Mouse (Mus musculus): ENCODE results near the gene Gpr162. TPM values are rescaled to one million over a fixed set of nuclear protein-coding genes. Genes with fewer than 3 reads are reported as not detected.

Gpr162 gene
- polyA plus RNA-seq (2021; fragmentation: Nextera tagmentation): 0.87 and 14.7 TPM in 2 replicates
- long read RNA-seq, experiment 1, transcript Gpr162-201 (5 exons, 2,676 nt): major isoform, 5 of 14 reads
- long read RNA-seq, experiment 1, partial matches to known transcripts: 9 of 14 reads
- long read RNA-seq, experiment 1, other reads (novel, unspliced or antisense): 0 of 14 reads
- long read RNA-seq, experiment 2: 0 reads

DNA sequence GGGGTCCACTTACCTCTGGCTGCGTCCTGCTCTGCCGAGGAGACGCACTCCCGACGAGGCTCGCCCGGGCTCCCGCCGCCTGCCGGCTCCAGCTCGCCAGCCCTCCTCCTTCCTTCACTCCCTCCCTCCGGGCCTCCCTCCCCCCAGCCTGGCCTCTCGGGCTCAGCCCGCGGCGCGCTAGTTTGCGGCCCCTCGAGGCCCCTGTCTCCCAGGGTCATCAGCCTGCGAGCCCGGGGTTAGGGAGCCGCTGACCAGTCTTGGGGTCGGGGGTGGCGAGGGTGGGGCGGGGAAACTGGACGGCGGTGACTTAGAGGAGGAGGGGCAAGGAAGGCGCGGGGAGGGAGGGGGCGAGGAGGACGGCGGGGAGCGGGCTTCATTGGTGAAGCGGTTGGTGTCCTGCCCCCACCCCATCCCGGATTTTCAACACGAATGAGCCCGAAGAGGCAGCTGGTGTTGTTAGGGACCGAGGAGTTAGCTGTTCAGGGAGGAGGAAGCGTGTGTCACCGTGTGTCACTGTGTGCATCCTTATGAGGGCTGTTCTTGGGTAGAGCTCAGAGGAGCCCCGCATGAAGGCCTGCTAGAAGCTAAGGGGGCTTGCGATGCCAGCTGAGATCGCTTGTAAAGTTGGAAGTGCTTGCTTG lies at the start of gene Gpr162:
Gene Gpr162, minus strand, starts transcription at position 326 of the 641 bp plus-strand sequence.

DNA sequence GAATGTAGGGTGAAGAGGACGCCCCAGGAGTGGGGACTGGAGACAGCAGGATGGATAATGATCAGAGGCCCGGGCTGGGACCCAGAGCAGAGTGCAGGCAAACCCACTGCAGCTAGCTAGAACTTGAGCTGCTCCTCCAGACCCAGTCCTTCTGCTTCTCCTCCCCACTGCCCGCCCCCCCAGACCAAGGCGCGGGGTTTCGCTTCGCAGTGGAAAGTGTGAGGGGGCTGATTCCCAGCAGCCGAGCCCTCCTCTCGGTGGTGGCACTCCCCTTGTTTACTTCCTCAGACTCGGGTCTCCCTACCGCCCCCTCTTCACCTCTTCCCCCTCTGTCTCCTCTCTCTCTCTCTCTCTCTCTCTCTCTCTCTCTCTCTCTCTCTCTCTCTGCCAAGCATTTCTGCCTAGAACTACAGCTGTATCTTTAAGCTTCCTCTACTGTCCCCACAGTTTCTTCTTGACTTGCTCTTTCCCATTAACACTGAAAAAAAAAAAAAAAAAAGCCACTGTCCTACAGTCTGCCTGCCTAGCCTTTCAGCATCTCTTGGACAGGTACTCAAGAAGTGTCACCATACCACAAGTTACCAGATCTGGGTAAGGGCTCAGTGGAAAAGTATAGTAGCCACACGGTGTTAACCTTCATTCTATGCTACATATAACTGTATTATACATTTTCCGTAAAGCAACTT lies 47.9 kb upstream of the Gpr162 start, which contains the start of gene Lag3:
Gene Lag3, minus strand, starts transcription at position 173 of the 686 bp plus-strand sequence.

DNA sequence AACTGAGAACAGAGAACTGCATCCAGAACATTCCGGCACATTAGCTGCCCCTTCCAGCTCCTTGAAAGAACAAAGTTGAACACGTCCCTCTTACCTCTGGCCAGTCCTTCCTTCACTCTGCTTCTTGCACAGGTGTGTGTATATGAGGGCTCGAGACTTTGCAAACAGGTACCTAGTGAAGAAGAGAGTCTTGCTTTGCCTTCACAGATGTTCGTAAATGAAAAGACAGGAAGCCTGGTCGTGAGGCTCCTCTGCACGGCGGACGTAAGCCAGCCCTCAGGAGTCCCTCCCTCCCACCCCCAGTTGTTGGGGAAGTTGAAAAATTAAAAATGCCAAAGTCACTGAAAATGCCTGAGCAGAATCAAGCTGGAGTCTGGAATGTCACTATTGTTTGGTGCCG lies 24.2 kb upstream of the Gpr162 start, which contains the start of gene Cd4:
Gene Cd4, minus strand, starts transcription at position 236 of the 400 bp plus-strand sequence.

DNA sequence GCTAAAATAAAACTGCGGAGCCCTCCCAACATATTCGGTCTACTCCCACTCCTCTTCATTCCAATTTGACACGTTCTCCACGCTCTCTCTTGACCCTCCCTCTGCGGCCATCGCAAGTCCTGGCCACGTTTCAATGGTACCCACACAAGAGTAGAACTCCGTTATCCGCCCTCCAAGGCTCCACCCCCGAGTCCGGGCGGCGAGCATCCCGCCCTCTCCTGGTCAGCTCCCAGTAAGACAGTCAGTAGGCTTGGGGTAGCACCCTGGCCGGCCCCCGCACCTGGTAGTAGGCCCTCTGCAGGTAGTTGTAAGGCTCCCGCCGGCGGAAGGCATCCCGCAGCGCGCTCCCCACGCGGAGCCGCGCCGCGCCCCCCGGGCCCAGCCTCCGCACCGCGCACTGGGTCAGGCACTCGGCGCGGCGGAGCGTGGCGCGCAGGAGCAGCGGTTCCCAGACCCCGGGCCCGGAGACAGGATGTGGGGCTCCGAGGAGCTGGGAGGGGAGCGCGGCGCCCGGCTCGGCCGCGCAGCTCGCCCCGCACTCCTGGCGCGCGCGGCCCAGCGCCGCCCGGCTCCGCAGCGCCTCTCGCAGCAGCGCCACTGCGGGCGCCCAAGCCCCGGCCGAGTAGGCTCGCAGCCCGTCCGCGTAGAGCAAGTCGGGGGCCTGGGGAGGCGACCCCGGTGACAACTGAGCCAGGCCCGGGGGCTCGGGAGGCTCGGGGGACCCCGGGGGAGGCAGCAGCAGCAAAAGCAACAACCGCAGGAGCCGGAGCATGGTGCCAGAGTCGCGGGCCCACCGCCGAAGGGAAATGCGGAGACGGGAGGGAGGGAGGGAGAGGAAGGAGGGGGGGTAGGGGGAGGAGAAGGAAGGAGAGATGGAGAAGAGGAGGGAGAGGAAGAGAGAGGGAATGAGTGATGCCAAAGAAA lies 6.6 kb downstream of the Gpr162 start, which contains the start of gene P3h3:
Gene P3h3, minus strand, starts transcription at position 837 of the 924 bp plus-strand sequence.

DNA sequence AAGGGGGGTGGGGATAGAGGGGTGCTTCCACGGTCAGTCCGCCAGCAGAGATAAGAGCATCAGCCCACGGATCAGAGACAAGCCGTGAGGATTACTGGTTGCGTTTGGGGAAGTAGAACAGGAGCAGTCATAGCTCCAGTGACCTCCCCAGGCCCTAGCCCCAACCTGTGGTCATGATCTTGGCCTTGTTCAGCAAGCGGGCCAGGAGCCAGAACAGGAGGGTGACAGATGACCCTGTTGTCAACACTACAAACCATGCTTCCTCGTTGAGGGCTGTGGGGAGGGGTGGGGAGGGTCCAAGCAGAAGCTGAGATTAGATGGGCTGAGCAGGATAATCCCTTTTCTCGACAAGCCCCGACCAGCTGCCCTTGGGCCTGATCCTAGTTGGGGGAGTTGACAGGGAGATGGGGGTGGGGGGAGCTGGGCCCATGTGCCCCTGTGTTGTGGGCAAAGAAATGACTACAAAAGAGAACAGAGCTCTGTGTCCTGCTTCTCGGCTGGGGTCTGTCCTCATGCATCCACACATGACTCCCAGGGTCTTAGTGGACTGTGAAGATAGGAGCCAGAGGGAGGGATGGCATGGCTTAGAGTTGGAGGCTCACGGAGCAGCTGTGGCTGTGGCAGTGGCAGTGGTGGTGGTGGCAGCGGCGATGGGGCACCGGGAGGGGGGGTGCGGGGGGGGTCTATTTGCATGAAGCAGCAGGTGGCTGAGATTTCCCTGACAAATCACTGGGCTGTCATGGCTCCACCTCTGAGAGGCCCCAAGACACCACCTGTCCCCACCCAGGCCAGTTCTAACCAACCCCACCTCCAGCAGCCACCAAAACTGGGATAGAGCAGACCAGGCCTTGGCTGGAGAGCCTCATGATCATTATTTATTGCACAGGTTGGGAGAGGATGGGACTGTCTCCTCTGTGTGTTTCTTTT lies 23.3 kb downstream of the Gpr162 start, which contains the start of gene Gnb3:
Gene Gnb3, minus strand, starts transcription at position 35 of the 927 bp plus-strand sequence.

DNA sequence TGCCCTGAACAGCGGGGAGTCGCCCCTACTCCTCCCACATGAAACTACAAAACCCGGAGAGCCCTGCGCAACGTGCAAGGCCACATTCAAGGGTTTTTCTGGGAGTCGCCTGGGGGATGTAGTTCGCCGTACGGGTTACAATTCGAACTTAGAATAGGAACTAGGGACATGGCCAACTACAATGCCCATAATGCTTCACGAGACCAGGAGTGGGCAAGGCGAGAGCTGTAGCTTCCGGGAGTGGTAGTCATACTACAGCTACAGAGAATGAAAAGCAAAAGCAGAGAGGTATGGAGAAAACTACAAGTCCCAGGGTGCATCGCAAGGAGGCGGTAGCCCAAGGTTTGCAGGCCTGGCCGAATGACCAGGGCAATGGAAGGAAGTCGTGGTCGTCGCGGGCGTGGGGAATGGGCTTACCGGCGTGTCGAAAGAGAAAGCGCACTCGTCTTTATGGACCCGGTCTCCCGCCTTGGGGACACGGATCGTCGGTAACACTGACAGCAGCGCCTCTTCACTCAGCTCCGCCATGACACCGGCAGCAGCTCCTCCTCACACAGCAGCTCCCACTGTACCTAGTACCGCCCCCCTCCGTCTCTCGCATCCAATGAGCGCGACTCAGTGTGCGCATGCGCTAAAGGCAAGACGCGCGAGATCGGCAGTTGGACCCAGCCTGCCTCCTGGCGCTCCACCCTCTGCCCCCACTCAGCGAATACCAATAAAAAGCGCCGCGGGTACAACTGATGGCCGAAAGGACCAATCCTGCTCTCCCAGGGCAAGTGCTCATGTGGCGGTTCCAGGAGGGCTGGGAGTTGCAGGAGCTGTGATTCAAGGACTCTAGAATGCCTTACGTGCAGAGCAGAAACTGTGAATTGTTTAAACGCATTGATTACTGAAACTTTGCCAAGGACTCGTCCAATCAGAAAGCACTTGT lies 34.6 kb downstream of the Gpr162 start, which contains the start of the genes Usp5 and Cdca3:
Gene Usp5, minus strand, starts transcription at position 617 of the 931 bp plus-strand sequence.
Gene Cdca3, plus strand, starts transcription at position 680 of the 931 bp plus-strand sequence.

DNA sequence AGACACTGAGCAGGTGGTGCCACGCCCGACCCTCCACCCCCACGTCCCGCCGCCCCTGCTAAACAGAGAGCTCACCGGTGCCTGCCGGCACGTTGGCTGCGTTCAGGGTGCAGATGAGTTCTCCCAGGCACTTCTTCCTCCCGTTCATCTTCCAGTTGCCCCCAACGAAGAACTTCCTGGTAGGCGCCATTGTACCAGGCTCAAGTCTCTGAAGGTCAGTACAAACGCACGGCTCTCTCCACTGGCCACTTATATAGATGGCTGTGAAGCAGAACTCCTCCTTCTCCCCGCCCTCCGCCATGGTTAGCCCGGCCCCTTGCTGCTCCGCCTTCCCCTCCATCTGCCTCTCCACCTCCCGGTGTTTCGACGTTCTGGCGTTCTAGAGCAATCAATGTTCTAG lies 49.9 kb downstream of the Gpr162 start, which contains the start of gene Tpi1:
Gene Tpi1, minus strand, starts transcription at position 364 of the 400 bp plus-strand sequence.

Other genes with a start within 250 kb of the Gpr162 start
- gene C1s2, start 227.9 kb downstream of the Gpr162 start, polyA plus RNA-seq (2021; fragmentation: Nextera tagmentation): not detected in 2 replicates
- gene Lpcat3, start 201.0 kb downstream of the Gpr162 start, polyA plus RNA-seq (2021; fragmentation: Nextera tagmentation): 14.8 and 15.8 TPM in 2 replicates
- 81.8 and 92.0 TPM in 2 replicates for gene Emg1, start 151.8 kb downstream of the Gpr162 start, polyA plus RNA-seq (2021; fragmentation: Nextera tagmentation)
- gene Phb2, start 151.6 kb downstream of the Gpr162 start, polyA plus RNA-seq (2021; fragmentation: Nextera tagmentation): 143 and 147 TPM in 2 replicates
- gene Ptpn6, start 125.3 kb downstream of the Gpr162 start, polyA plus RNA-seq (2021; fragmentation: Nextera tagmentation): 3.5 and 5.4 TPM in 2 replicates
- gene Grcc10, start 122.6 kb downstream of the Gpr162 start, polyA plus RNA-seq (2021; fragmentation: Nextera tagmentation): 1,134 and 1,230 TPM in 2 replicates
- not detected in 2 replicates for gene Gm45234, start 108.0 kb downstream of the Gpr162 start, polyA plus RNA-seq (2021; fragmentation: Nextera tagmentation)
- 12.8 and 30.3 TPM in 2 replicates for gene Atn1, start 107.5 kb downstream of the Gpr162 start, polyA plus RNA-seq (2021; fragmentation: Nextera tagmentation)
- gene Eno2, start 94.3 kb downstream of the Gpr162 start, polyA plus RNA-seq (2021; fragmentation: Nextera tagmentation): 524 and 939 TPM in 2 replicates
- gene Lrrc23, start 84.3 kb downstream of the Gpr162 start, polyA plus RNA-seq (2021; fragmentation: Nextera tagmentation): 0.85 and 2.2 TPM in 2 replicates
- 3.9 and 5.0 TPM in 2 replicates for gene Spsb2, start 55.3 kb downstream of the Gpr162 start, polyA plus RNA-seq (2021; fragmentation: Nextera tagmentation)
- 1,295 and 1,347 TPM in 2 replicates for gene Tpi1, start 49.7 kb downstream of the Gpr162 start, polyA plus RNA-seq (2021; fragmentation: Nextera tagmentation)
- 82.3 and 115 TPM in 2 replicates for gene Usp5, start 34.5 kb downstream of the Gpr162 start, polyA plus RNA-seq (2021; fragmentation: Nextera tagmentation)
- 0.65 and 0.78 TPM in 2 replicates for gene Cdca3, start 34.4 kb downstream of the Gpr162 start, polyA plus RNA-seq (2021; fragmentation: Nextera tagmentation)
- gene Gnb3, start 23.7 kb downstream of the Gpr162 start, polyA plus RNA-seq (2021; fragmentation: Nextera tagmentation): not detected in 2 replicates
- gene P3h3, start 6.2 kb downstream of the Gpr162 start, polyA plus RNA-seq (2021; fragmentation: Nextera tagmentation): 0.99 and 5.6 TPM in 2 replicates
- gene Cd4, start 24.2 kb upstream of the Gpr162 start, polyA plus RNA-seq (2021; fragmentation: Nextera tagmentation): 5.7 and 6.2 TPM in 2 replicates
- 7.3 and 8.8 TPM in 2 replicates for gene Lag3, start 47.7 kb upstream of the Gpr162 start, polyA plus RNA-seq (2021; fragmentation: Nextera tagmentation)
- 367 and 833 TPM in 2 replicates for gene Ptms, start 56.1 kb upstream of the Gpr162 start, polyA plus RNA-seq (2021; fragmentation: Nextera tagmentation)
- 569 and 770 TPM in 2 replicates for gene Mlf2, start 67.4 kb upstream of the Gpr162 start, polyA plus RNA-seq (2021; fragmentation: Nextera tagmentation)
- 254 TPM in 2 replicates for gene Cops7a, start 101.6 kb upstream of the Gpr162 start, polyA plus RNA-seq (2021; fragmentation: Nextera tagmentation)
- gene Pianp, start 132.7 kb upstream of the Gpr162 start, polyA plus RNA-seq (2021; fragmentation: Nextera tagmentation): 42.6 and 156 TPM in 2 replicates
- gene Zfp384, start 145.2 kb upstream of the Gpr162 start, polyA plus RNA-seq (2021; fragmentation: Nextera tagmentation): 4.7 and 11.8 TPM in 2 replicates
- gene Ing4, start 175.8 kb upstream of the Gpr162 start, polyA plus RNA-seq (2021; fragmentation: Nextera tagmentation): 61.4 and 67.8 TPM in 2 replicates
- 1.3 and 2.3 TPM in 2 replicates for gene Acrbp, start 185.7 kb upstream of the Gpr162 start, polyA plus RNA-seq (2021; fragmentation: Nextera tagmentation)
- 0.87 and 1.2 TPM in 2 replicates for gene Lpar5, start 203.9 kb upstream of the Gpr162 start, polyA plus RNA-seq (2021; fragmentation: Nextera tagmentation)
- gene Chd4, start 232.0 kb upstream of the Gpr162 start, polyA plus RNA-seq (2021; fragmentation: Nextera tagmentation): 52.1 and 67.3 TPM in 2 replicates

Measured in left cerebral cortex, adult 6 months (tissue).